In the genomic region with DNA sequence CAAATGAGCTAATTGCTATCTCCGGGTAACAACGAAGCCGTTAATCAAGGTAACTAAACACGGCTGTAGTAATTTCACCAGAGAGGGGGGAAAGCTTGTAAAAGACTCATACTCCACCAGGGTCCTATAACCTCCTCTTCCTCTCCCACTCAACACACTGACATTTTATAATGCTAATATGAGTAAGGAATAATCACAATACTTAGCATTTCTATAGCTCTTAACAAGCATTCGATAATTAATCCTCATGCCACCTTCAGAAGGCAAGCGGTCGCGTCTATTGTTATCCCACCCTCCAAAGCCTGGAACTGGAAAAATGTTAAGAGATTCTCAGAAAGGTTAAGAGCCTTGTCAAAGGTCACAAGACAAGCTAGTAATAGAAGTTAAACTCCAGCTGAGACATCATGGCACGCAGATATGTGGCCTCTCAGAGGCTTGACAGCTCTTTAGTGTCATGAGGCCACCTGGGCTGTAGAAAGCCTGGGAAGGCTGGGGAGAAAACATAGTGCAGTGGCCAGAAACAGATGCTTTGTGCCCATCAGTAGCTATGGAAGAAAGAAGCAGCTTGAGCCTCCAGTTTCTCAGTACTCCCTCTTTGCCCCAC, we compare ENCODE assay signal across 17 mouse cellular contexts.
DNase-seq lines count a peak whose midpoint lies in the region; ATAC-seq and TF ChIP-seq lines count a peak whose summit lies in the region.
"Had no signal": no experiment of that assay in that cellular context is flagged by ENCODE, and none has a peak within 500 bp of the region (broad histone marks: within the 10 kb centered on the region; RNA-seq: fewer than 3 reads in every experiment).

No protein-coding gene starts in this region.

- H3K27me3 ChIP-seq in forebrain, embryonic 13.5 days: no peaks in the 10 kb centered on the region
- no peaks in the 10 kb centered on the region for H3K27me3 ChIP-seq in forebrain, embryonic 10.5 days (ENCODE audit: poor library complexity, severe bottlenecking)
- no peaks in the 10 kb centered on the region for H3K27me3 ChIP-seq in hindbrain, embryonic 13.5 days
- H3K27me3 ChIP-seq in hindbrain, embryonic 12.5 days: no peaks in the 10 kb centered on the region
- no peaks in the 10 kb centered on the region for H3K27me3 ChIP-seq in neural tube, embryonic 11.5 days (ENCODE audit: control insufficient read depth, insufficient read depth, low read length)
- H3K27me3 ChIP-seq: limb, embryonic 13.5 days; liver, embryonic 15.5 days; megakaryocyte, embryonic 14.5 days had no signal

- no peak for TF ChIP-seq CTCF in brain, embryonic 14.5 days (IDR thresholded peaks at IDR 0.05; ENCODE audit: borderline replicate concordance, extremely low read depth, insufficient read depth, insufficient read length)

- no peak overlapping the region for H3K27ac ChIP-seq in forebrain, embryonic 13.5 days
- no peak overlapping the region for H3K27ac ChIP-seq in forebrain, embryonic 10.5 days
- 0 out of 2 replicates have a peak overlapping the region, but pooled peaks have one; percentile 44 for H3K27ac ChIP-seq in hindbrain, embryonic 13.5 days
- H3K27ac ChIP-seq in hindbrain, embryonic 12.5 days: no peak overlapping the region
- no peak overlapping the region for H3K27ac ChIP-seq in neural tube, embryonic 11.5 days (ENCODE audit: low read depth, low read length)
- H3K27ac ChIP-seq: limb, embryonic 13.5 days; liver, embryonic 15.5 days; stomach, postnatal 0 days had no signal

- no peak for TF ChIP-seq POLR2A in brain, embryonic 14.5 days (IDR thresholded peaks at IDR 0.05; ENCODE audit: borderline replicate concordance, extremely low read depth, insufficient read depth, insufficient read length, poor library complexity, severe bottlenecking)

- 17% methylated on average over 9 of the region's 9 CpGs for WGBS in forebrain, embryonic 13.5 days
- 48% methylated on average over 9 of the region's 9 CpGs for WGBS in forebrain, embryonic 10.5 days
- WGBS in hindbrain, embryonic 13.5 days: 16% methylated on average over 9 of the region's 9 CpGs
- 27% methylated on average over 9 of the region's 9 CpGs for WGBS in hindbrain, embryonic 12.5 days
- 20% methylated on average over 9 of the region's 9 CpGs for WGBS in neural tube, embryonic 11.5 days

- no peak overlapping the region for H3K9ac ChIP-seq in forebrain, embryonic 13.5 days
- H3K9ac ChIP-seq in hindbrain, embryonic 13.5 days: no peak overlapping the region
- H3K9ac ChIP-seq in hindbrain, embryonic 12.5 days: no peak overlapping the region
- H3K9ac ChIP-seq in neural tube, embryonic 11.5 days (ENCODE audit: low read length): no peak overlapping the region
- H3K9ac ChIP-seq: limb, embryonic 13.5 days; liver, embryonic 15.5 days had no signal

- H3K9me3 ChIP-seq in forebrain, embryonic 13.5 days (replicated peaks): no peaks in the 10 kb centered on the region
- H3K9me3 ChIP-seq in forebrain, embryonic 10.5 days: no peaks in the 10 kb centered on the region
- H3K9me3 ChIP-seq in hindbrain, embryonic 13.5 days: no peaks in the 10 kb centered on the region
- no peaks in the 10 kb centered on the region for H3K9me3 ChIP-seq in hindbrain, embryonic 12.5 days (replicated peaks)
- no peaks in the 10 kb centered on the region for H3K9me3 ChIP-seq in neural tube, embryonic 11.5 days (ENCODE audit: control insufficient read depth, low read length)
- H3K9me3 ChIP-seq: limb, embryonic 13.5 days; liver, embryonic 15.5 days had no signal

- no peak overlapping the region for H3K4me2 ChIP-seq in forebrain, embryonic 13.5 days
- no peak overlapping the region for H3K4me2 ChIP-seq in hindbrain, embryonic 13.5 days
- H3K4me2 ChIP-seq in hindbrain, embryonic 12.5 days (replicated peaks): no peak overlapping the region
- no peak overlapping the region for H3K4me2 ChIP-seq in neural tube, embryonic 11.5 days (ENCODE audit: low read depth)
- H3K4me2 ChIP-seq: limb, embryonic 13.5 days; liver, embryonic 15.5 days had no signal

- DNase-seq in forebrain, embryonic 10.5 days (ENCODE audit: extremely low spot score, low spot score): no peak
- DNase-seq in brain, embryonic 14.5 days (ENCODE audit: low read depth): peak; percentile 39
- DNase-seq in neural tube, embryonic 11.5 days (ENCODE audit: low spot score): peak; percentile 50
- no peak for DNase-seq in gastrocnemius, adult 8-10 months (ENCODE audit: low spot score in 2 of 2)
- DNase-seq in cerebellum, adult 11-12 months: no peak
- DNase-seq: cerebellum, adult 18-20 months; kidney, adult 11 months; kidney, postnatal 14 days; lung, postnatal 10 days; thymus, postnatal 14 days had no signal

- peaks cover 14% of the 10 kb centered on the region for H3K4me1 ChIP-seq in forebrain, embryonic 13.5 days
- H3K4me1 ChIP-seq in forebrain, embryonic 10.5 days: peaks cover 14% of the 10 kb centered on the region
- peaks cover 10% of the 10 kb centered on the region for H3K4me1 ChIP-seq in hindbrain, embryonic 13.5 days (replicated peaks)
- peaks cover 9% of the 10 kb centered on the region for H3K4me1 ChIP-seq in hindbrain, embryonic 12.5 days
- peaks cover 4% of the 10 kb centered on the region; the same call in 1 of the 2 replicates for H3K4me1 ChIP-seq in neural tube, embryonic 11.5 days (ENCODE audit: control insufficient read depth, insufficient read depth, low read length)
- H3K4me1 ChIP-seq: limb, embryonic 13.5 days; liver, embryonic 15.5 days; megakaryocyte, embryonic 14.5 days had no signal

- no peak overlapping the region for H3K4me3 ChIP-seq in forebrain, embryonic 13.5 days
- no peak overlapping the region for H3K4me3 ChIP-seq in forebrain, embryonic 10.5 days
- H3K4me3 ChIP-seq in hindbrain, embryonic 13.5 days: no peak overlapping the region
- no peak overlapping the region for H3K4me3 ChIP-seq in hindbrain, embryonic 12.5 days
- H3K4me3 ChIP-seq in neural tube, embryonic 11.5 days (ENCODE audit: low read depth, low read length): no peak overlapping the region
- H3K4me3 ChIP-seq: limb, embryonic 13.5 days; liver, embryonic 15.5 days; megakaryocyte, embryonic 14.5 days had no signal

- H3K36me3 ChIP-seq in forebrain, embryonic 13.5 days (ENCODE audit: poor library complexity, severe bottlenecking): no peaks in the 10 kb centered on the region
- H3K36me3 ChIP-seq in forebrain, embryonic 10.5 days (replicated peaks): no peaks in the 10 kb centered on the region
- H3K36me3 ChIP-seq in hindbrain, embryonic 13.5 days: no peaks in the 10 kb centered on the region
- H3K36me3 ChIP-seq in hindbrain, embryonic 12.5 days: no peaks in the 10 kb centered on the region
- H3K36me3 ChIP-seq in neural tube, embryonic 11.5 days (ENCODE audit: control insufficient read depth, insufficient read depth, low read length): no peaks in the 10 kb centered on the region
- H3K36me3 ChIP-seq: limb, embryonic 13.5 days; liver, embryonic 15.5 days had no signal

- ATAC-seq in forebrain, embryonic 13.5 days: peak; percentile 13; the same call in 1 of the 2 replicates
- no peak for ATAC-seq in hindbrain, embryonic 13.5 days (ENCODE audit: low FRiP score)
- no peak for ATAC-seq in hindbrain, embryonic 12.5 days (ENCODE audit: low FRiP score)
- ATAC-seq in neural tube, embryonic 11.5 days (ENCODE audit: insufficient read depth, low FRiP score, low TSS enrichment): peak; percentile 68

Comparison
In these comparisons a context has a peak if more than half of its experiments do, and no peak if none do; other contexts are left out.
1. ATAC-seq: peak in forebrain, embryonic 13.5 days (single experiment) and neural tube, embryonic 11.5 days (single experiment); none in hindbrain, embryonic 13.5 days (single experiment) and hindbrain, embryonic 12.5 days (single experiment).
2. DNase-seq: peak in brain, embryonic 14.5 days (single experiment) and neural tube, embryonic 11.5 days (single experiment); none in forebrain, embryonic 10.5 days (single experiment), gastrocnemius, adult 8-10 months (0 of 2) and cerebellum, adult 11-12 months (single experiment).